In genomic region chr14:20319420-20319819, GRCm38 (mm10) we compare ENCODE assay signal across 9 mouse cellular contexts. TPM values are rescaled to one million over a fixed set of nuclear protein-coding genes. Genes with fewer than 3 reads are reported as not detected.
DNase-seq lines count a peak whose midpoint lies in the region; TF ChIP-seq lines count a peak whose summit lies in the region.
"Had no signal": no experiment of that assay in that cellular context is flagged by ENCODE, and none has a peak within 500 bp of the region (broad histone marks: within the 10 kb centered on the region; RNA-seq: fewer than 3 reads in every experiment).

No protein-coding gene starts in this region.

- intact Hi-C loops in gastrocnemius, adult 2 months (cut with DNase I), result no loop called here

- H3K4me3 ChIP-seq in gastrocnemius, adult 2 months, result no peak overlapping the region

- DNase-seq in gastrocnemius, adult 2 months, result peak; percentile 41
- no peak for DNase-seq in gastrocnemius, postnatal 25 days
- DNase-seq in right cerebral cortex, adult 18-20 months, result peak; percentile 28
- no peak for DNase-seq in right cerebral cortex, postnatal 36 days (ENCODE audit: low spot score in 2 of 2)
- DNase-seq in cerebellum, postnatal 36 days, result peak; percentile 27 to 29
- DNase-seq in layer of hippocampus, adult 9-10 months (ENCODE audit: low spot score), result peak; percentile 32
- DNase-seq in naive thymus-derived CD4-positive, alpha-beta T cell, adult 2 months (ENCODE audit: low read depth), result peak; percentile 47
- DNase-seq in urinary bladder, postnatal 10 days (ENCODE audit: low spot score), result peak; percentile 20

- no peak overlapping the region for H3K27ac ChIP-seq in gastrocnemius, adult 2 months

- peak; percentile 76 for TF ChIP-seq CTCF in gastrocnemius, adult 2 months (IDR thresholded peaks at IDR 0.05)

RNA-seq across cellular contexts. Expression of gene Nudt13, which starts 24.9 kb away (rescaled TPM):
- 10 to 100 TPM; 26.9 to 32.3 TPM for total RNA-seq in gastrocnemius, adult 2 months (2021)
- 10 to 100 TPM; 32.5 to 33.7 TPM for total RNA-seq in gastrocnemius, postnatal 25 days (2021)

RNA-seq across cellular contexts. Expression of gene Ecd, which starts 28.5 kb away (rescaled TPM):
- 10 to 100 TPM; 32.7 to 38.9 TPM for total RNA-seq in gastrocnemius, adult 2 months (2021)
- 10 to 100 TPM; 27.0 to 28.3 TPM for total RNA-seq in gastrocnemius, postnatal 25 days (2021)

RNA-seq across cellular contexts. Expression of gene Fam149b, which starts 28.5 kb away (rescaled TPM):
- total RNA-seq in gastrocnemius, adult 2 months (2021), result 10 to 100 TPM; 18.2 to 22.7 TPM
- total RNA-seq in gastrocnemius, postnatal 25 days (2021), result 10 to 100 TPM; 19.7 to 20.8 TPM

RNA-seq across cellular contexts. Expression of gene Kcnk16, which starts 50.4 kb away (rescaled TPM):
- total RNA-seq in gastrocnemius, adult 2 months (2021), result not detected
- total RNA-seq in gastrocnemius, postnatal 25 days (2021), result not detected
- total RNA-seq: neutrophil, adult 5-6 weeks had no signal

Comparison
In these comparisons a context has a peak if more than half of its experiments do, and no peak if none do; other contexts are left out.
1. DNase-seq: peak in gastrocnemius, adult 2 months (single experiment), right cerebral cortex, adult 18-20 months (single experiment), cerebellum, postnatal 36 days (2 of 2), layer of hippocampus, adult 9-10 months (single experiment), naive thymus-derived CD4-positive, alpha-beta T cell, adult 2 months (single experiment) and urinary bladder, postnatal 10 days (single experiment); none in gastrocnemius, postnatal 25 days (single experiment) and right cerebral cortex, postnatal 36 days (0 of 2).